Mouse (Mus musculus): Measurements from ENCODE around the gene Abca5.

Abca5 gene

DNA sequence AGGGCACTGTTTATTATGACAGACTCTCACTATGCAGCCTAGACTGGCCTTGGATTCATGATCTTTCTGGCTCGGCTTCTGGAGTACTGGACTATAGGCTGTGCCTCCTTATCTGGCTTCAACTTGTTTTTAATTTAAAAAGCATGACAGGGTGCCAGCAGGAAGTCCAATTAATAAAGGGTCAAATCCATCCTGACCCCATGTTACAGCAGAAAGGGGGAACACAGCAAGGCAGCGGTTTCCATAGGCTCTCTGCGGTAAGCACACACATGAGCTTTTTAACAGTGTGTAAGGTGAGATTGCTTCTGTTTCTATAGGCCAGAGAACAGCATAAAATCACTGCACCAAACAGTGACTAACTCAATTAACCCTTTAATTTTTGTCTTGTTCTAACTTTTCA, 34.1 kb downstream of the Abca5 start:
- no peak for DNase-seq (ENCODE audit: low spot score in 2 of 2)

DNA sequence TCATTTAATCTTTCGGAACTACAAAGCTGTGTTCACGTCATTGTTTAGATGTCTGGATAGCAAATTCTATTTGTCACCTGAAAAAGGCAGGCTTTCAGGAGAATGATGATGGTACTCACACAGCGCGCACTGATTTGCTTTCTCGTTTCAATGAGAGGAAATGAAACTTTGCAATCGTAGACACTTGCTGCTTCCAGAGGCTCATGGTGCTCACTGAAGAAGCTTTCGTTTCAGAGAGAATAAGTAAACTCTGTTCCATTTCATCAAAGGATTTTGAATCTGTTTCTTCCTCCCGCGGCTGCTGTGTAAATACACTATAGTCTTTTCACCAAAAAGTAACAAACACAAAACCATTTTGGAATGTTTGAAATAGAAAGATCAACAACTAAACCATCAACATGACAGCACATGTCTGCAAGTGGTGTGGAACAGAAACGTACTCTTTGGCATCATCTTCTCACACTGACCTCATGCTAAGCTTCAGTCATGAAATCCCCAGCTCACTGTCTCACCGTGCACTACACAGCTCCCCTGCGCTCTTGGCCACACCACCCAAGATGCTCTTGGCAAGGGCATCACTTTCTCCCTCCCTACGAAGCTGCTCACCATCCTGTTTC, 39.5 kb downstream of the Abca5 start:
- DNase-seq (ENCODE audit: low spot score in 2 of 2): no peak

DNA sequence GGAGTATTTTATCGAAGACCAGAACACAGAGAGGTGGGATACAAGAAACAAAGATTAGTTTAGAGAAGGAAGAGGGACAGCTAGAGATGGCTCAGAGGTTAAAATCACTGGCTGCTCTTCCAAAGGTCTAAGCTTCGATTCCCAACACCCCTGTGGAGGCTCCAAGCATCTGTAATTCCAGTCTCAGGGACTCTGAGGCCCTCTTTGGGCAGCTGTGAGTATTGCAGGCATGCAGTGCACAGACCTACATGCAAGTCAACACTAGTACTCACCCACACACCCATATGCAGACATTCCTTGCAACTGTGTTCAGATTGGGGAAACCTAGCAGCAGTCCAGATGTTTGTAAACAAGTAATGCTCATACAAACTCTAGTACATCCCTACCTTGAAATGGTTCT, 46.9 kb downstream of the Abca5 start:
- no peak for DNase-seq (ENCODE audit: low spot score in 2 of 2)

DNA sequence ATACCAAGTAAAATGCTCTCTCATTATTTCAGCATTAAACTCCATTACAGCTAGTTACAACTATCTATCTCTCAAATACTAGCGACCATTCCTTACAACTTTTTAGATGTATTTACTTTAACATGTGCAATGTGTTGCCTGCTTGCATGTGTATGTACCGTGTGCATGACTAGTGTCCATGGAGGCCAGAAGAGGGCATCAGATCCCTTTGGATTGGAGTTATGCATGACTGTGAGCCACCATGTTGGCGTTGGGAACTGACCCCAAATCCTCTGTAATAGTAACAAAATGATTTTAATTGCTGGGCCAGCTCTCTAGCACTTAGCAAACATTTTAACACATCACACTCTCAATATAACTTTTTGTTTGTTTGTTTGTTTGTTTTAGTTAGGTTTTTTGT, 49.1 kb downstream of the Abca5 start:
- DNase-seq (ENCODE audit: low spot score in 2 of 2): no peak

DNA sequence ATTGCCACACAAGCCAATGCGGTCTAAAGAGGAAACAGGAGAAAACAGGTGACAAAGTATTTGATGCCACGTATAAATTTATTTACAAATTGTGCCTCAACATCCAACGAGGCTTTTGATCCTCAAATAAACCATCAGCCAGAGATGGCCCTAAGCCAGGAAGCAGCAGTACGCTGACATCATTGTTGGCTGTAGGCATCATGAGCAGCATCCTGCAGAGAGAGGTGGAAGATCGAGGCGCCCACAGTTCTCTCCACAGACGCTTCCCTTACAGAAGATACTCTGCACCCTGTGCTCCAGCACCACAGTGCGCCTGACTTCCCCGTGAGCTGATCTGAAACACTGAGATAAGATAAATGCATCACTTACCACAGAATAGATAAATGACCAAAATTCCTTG, 49.8 kb downstream of the Abca5 start:
- DNase-seq (ENCODE audit: low spot score in 2 of 2): peak in 1 of 2 experiments; percentile 13

DNA sequence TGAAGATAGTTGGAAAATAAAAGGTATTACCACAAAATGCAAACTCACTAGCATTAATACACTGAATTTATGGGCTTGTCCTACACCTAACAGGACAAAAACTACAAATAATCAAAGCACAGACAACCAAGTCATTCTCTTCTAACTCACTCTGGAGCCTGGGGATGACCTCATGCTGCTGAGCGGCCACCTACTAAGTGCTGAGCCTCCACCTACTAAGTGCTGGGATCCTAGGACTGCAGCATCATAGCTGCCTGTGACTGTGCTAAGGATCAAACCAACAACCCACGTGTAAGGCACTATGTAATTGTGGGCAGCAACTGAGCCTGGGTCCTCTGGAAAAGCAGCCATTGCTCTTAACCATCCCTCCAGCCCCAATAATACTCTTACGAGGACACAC, 51.2 kb downstream of the Abca5 start:
- DNase-seq (ENCODE audit: low spot score in 2 of 2): no peak

DNA sequence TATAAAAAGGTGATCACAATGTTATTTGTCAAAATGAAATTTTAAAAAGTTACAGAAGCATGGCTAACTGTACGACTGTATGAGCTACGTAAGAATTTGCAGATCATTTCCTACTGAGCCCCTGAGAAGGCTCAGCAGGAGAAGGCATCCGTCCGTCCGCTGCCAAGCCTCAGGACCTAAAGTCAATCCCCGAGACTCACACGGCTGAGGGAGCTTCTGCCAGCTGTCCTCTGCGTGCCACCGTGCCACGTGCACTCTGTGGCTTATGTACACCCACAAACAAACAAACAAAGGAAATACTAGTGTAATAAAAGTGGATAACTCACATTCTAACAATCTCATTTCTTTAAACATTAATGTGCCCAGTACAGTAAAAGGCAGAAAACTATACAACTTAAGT, 52.7 kb downstream of the Abca5 start:
- DNase-seq (ENCODE audit: low spot score in 2 of 2): no peak

DNA sequence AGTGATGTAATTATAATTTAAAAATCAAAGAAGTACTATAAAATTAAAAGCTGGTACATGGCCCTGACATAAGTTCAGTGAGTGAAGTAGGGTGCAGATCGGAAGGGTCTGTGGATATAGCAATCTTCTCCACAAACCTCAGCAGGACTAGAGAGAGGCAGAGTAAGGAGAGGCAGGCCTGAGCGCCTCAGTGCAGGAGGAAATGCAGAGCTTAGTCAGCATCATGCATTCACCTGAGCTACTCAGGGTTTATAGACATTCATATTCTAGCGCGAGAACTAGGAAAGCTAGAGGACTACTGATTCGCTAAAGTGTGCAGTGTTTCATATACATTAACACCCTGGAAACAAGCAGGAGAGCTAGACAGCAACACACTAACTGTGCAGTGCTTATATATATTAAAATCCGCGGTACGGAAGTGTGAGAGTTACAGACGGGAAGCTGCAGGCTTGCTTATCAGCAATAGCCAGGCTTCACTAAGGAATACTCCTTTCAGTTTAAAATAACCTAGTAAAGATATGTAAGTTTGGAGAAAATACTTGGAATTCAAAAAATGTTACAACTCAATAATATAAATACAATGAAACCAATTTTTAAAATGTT, 53.2 kb downstream of the Abca5 start:
- no peak for DNase-seq (ENCODE audit: low spot score in 2 of 2)

DNA sequence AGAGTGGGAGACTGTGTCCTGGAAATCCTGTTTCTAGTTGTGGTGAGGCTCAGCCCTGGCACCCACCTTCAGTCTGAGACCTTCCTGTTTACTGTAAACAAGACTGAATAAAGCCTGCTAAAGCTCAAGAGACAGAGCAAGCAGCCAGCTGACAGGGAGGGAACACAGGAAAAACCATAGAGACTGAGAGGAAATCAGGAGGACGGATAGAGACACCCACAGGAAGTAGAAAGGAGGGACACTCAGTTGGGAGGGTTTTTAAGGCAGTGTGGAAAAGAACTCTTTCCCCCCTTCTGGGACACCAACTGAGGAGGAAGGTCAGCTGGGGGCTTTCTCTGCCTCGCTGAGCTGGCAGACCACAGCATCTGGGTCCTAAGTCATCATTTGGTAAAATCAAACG, 62.7 kb downstream of the Abca5 start:
- DNase-seq (ENCODE audit: low spot score in 2 of 2): no peak

DNA sequence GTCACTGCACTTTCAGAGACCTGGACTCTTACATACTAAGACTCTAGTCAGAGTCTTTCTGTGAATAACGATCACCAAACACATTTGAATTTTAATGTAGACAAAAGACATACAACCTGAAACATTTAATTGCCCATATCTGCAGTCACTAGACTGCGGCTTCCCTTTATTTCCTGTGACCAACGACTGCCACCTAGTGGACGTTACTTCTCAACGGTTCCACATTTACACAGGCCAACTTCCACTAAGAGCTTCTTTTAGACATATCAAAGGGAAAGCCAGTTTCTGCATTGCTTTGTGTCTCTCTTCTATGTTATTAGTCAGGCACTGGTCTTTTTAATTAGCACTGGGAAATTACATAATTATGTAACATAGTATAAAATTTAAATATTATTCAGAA, 65.8 kb downstream of the Abca5 start:
- peak in 1 of 2 experiments; percentile 48 for DNase-seq (ENCODE audit: low spot score in 2 of 2)

DNA sequence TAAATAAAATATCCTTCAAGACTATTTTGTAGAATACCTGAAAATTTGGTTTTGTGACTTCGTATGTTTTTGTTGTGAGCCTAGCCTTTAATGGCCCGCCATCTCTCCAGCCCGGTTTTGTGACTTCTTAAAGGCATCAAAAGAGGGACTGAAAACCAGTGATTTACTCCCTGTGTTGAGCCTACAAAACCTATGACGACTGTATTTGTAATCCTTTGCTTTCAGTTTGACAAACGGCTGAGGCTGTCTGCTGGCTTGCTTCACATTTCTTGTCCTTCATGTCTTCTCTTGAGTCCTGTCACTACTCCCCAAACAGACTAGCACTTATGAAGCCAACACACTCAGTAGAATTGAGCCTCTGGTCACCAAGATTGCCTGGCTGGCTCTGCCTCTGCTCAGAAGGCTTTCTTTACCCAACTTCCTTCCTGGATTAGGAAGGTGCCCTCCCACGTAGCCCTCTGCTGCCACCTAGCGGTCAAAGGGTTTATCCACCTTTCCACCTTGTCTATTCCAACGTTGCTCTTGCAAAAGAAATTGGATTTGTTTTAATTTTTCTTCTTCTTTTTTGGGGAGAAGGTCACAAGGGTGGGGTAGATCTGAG, 69.2 kb downstream of the Abca5 start:
- peak; percentile 88 to 89 for DNase-seq (ENCODE audit: low spot score in 2 of 2)

DNA sequence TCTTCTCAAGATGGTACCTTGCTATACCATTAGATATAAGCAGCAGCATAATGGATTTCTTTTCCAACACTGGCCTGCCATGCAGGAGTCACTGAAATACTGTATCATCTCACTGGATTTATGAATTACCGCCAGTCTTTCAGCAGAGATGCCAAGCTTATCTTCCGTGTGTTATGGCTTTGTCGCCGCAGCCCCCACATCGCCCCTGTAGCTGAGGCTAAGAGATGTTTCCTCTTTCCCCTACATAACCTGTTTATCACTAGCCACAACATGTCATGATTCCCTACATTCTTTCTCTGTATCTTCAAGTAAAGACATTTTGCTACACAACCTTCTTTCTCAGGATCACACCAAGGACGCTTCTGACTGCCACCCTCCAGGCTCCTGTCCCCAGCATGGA, 70.3 kb downstream of the Abca5 start:
- no peak for DNase-seq (ENCODE audit: low spot score in 2 of 2)

DNA sequence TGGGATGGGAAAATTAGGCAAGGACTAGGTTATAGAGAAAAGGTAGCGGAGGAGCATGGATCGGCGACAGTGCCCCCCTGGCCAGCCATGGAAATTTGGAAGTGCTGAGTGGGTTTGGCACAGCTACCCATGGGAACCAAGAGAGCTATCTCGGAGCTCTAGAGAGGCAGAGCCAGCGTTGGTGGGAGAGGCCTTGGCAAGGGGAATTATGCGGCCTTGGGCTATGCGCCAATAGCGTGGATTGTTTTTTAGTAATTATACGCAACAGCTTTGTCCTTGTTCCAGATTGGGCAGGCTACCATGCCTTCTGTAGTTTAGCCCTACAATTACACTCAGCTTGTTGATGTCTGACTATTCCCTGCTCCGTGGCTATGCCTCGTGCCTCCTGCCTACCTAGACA, 70.8 kb downstream of the Abca5 start:
- DNase-seq (ENCODE audit: low spot score in 2 of 2): peak in 1 of 2 experiments; percentile 4

DNA sequence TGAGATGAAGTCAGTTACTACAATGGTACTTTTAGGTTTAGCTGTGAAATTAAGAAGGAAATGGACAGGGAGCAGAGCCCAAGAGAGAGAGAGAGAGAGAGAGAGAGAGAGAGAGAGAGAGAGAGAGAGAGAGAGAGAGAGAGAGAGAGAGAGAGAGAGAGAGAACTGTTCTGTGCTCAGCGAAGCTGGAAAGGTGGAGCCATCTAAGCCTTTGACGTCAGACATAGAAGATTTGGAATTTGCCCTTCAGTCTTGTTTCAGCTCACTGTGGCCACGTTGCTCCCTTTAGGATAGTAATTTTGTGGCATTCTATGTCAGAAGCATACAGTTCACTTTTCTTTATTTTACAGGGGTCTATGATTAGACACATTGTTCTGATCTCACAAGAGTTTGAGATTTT, 75.6 kb downstream of the Abca5 start:
- DNase-seq (ENCODE audit: low spot score in 2 of 2): no peak

DNA sequence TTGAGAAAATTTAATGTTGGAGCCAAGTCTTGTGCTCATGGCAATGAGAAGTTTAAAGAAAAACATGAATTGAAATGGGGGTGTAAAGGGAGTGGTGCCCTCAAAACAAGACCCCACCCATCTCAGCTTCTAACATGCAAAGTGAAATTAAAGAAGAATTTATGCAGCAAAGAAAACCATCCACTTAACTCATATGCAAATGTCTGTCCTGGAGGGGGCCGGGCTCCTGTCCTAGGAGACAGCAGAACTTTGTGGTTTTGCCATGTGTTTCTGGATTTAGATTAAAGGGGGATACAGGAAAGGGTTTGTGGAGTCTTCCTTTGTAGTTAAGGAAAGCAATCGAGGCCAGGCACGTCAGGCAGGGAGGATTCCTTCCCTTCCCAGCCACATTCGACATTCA, 79.6 kb downstream of the Abca5 start:
- DNase-seq (ENCODE audit: low spot score in 2 of 2): no peak

DNA sequence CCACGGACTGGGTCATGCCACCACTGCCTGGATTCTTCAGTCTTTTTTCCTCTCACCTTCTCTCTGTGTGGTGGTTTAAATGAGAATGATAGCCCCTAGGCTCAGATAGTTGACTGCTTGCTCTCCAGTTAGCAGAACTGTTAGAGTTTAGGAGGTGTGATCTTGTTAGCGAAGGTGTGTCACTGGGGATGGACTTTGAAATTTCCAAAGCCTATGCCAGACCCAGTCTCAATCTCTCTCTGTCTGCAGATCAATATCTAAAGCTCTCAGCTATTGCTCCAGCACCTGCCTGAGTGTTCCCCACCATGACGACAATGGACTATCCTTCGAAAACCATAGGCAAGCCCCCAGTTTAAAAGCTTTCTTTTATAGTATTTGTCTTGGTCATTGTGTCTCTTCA, 80.5 kb downstream of the Abca5 start:
- no peak for DNase-seq (ENCODE audit: low spot score in 2 of 2)

DNA sequence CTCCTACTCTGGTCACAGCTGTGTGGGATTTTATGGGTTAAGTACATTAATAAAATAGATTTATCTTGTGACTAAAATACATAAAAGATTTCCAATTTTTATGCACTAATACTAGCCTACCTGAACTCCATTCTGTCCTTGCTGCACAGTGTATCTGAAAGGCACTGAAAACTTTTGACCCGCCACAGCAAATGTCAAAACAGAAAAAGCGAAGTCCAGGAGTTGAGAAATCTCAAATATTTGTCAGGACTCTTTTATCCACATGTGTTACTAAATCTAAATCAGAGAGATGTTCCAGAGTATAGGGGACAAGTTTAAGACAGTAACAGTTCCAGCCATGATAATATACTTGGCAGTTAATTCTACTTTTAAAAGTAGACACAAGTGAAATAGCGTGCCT, 85.3 kb downstream of the Abca5 start:
- DNase-seq (ENCODE audit: low spot score in 2 of 2): no peak

DNA sequence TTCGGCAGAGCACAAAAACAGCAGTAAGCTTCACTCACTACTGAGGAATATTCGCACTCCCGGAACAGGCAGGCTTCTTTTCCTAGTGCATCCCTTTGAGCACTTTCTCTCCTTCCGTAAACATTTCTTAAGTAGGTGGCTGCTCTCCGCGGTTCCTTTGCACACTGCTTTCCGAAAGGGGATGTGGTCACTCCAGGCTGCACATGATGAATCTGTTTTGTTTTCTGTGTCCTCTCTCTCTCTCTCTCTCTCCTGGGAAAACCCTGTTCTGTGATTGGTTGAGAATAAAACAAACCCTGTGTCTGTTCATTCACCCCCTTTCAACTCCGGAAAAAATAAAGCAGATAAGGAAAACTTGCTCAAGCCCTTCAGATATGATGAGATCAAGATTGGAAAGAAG, 86.0 kb downstream of the Abca5 start, which contains the start of gene Abca6:
TSS of gene Abca6 (minus strand) at position 243 of the 400 bp plus-strand sequence.
- no peak for DNase-seq (ENCODE audit: low spot score in 2 of 2)

DNA sequence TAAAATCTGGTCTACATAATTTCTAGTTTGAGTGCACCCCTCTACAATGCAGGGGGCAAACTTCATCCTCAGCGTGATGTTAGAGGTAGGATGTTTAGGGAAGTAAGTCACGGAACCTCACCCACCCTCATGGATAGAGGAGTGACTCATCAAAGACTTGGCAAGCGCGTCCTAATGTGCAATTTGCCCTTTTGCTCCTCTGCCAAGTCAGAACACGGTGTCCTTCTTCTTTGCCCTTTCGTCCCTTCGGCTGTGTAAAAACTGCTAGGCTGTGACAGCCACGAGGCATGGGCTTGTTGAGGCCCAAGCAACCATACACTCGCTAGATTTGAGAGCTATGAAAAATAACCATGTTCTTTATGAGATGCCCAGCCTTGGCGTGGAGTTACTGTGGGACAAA, 92.8 kb downstream of the Abca5 start:
- no peak for DNase-seq (ENCODE audit: low spot score in 2 of 2)

DNA sequence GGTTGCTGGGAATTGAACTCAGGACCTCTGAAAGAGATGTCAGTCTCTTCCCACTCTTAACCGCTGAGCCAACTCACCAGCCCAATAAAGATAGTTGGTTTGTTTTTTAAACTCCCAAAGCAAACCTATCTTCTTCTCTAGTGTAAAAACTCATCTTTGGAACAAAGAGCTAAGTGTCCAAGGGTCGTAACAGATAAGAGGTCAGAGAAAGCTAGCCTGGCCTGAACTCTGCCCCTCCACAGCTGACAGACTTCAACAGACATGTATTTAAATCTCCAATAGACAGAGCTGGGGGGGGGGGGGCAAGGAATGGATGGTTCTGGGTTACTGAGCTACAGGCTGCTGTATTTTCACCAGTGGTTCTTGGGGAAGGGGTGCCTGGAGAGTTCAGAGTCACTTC, 100.0 kb downstream of the Abca5 start:
- no peak for DNase-seq (ENCODE audit: low spot score in 2 of 2)

DNA sequence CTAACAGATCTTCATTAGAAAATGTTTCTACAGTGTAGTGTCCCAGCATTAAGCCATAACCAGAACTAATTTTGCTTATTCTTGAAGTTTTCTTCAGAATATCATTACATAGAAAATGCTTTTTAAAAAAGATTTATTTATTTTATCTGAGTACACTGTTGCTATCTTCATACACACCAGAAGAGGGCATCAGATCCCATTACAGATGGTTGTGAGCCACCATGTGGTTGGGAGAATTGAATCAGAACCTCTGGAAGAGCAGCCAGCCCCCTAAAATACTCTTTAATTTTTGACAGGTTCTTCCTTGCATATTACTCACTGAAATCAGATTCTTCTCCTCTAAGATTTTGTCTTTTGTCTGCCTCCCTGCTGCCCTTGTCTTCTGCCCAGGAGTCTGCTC, 104.5 kb downstream of the Abca5 start:
- DNase-seq (ENCODE audit: low spot score in 2 of 2): no peak

Data from cerebellum, postnatal 4 days (tissue).